Mouse (Mus musculus) neural tube, embryonic 11.5 days (tissue): ENCODE measurements around the gene Slc25a51. TPM values are rescaled to one million over a fixed set of nuclear protein-coding genes. Genes with fewer than 3 reads are reported as not detected.
A peak's percentile ranks its signal among the peaks of the same experiment; 100 is the strongest.

Source experiments
- ATAC-seq: fragments of 200-750 bp; cut with Nextera tagmentation; 2 replicates; pipeline ENCODE4 v1.8.0; 2017; ENCODE audit warnings: moderate number of reproducible peaks, mild to moderate bottlenecking, moderate TSS enrichment, moderate library complexity; ENCODE audit not compliant: insufficient read depth, low FRiP score, low TSS enrichment
- DNase-seq: peaks from one replicate; pipeline ENCODE4 v3.0.0-alpha.2; 2015; ENCODE audit warnings: low spot score
- H3K27ac ChIP-seq: fragments of 300-500 bp; sonication (generic); 2 replicates; pipeline ENCODE4 v1.5.1; 2014; ENCODE audit warnings: low read depth, mild to moderate bottlenecking, low read length
- H3K27me3 ChIP-seq: fragments of 300-500 bp; sonication (generic); 2 replicates; pipeline ENCODE4 v1.6.1; 2014; ENCODE audit warnings: mild to moderate bottlenecking, low read length, mixed read lengths; ENCODE audit not compliant: control insufficient read depth, insufficient read depth
- H3K36me3 ChIP-seq: fragments of 300-500 bp; sonication (generic); 2 replicates; pipeline ENCODE4 v1.6.1; 2014; ENCODE audit warnings: mild to moderate bottlenecking, low read length, moderate library complexity, mixed read lengths; ENCODE audit not compliant: control insufficient read depth, insufficient read depth
- H3K4me1 ChIP-seq: fragments of 300-500 bp; sonication (generic); 2 replicates; pipeline ENCODE4 v1.6.1; 2014; ENCODE audit warnings: low read length, mixed read lengths; ENCODE audit not compliant: control insufficient read depth, insufficient read depth
- H3K4me2 ChIP-seq: fragments of 300-500 bp; sonication (generic); 2 replicates; pipeline ENCODE4 v1.6.1; 2014; ENCODE audit warnings: low read depth, mild to moderate bottlenecking, moderate library complexity
- H3K4me3 ChIP-seq: fragments of 300-500 bp; sonication (generic); 2 replicates; pipeline ENCODE4 v1.5.1; 2014; ENCODE audit warnings: low read depth, low read length
- H3K9ac ChIP-seq: fragments of 300-500 bp; sonication (generic); 2 replicates; pipeline ENCODE4 v1.6.1; 2014; ENCODE audit warnings: mild to moderate bottlenecking, low read length
- H3K9me3 ChIP-seq: fragments of 300-500 bp; sonication (generic); 2 replicates; pipeline ENCODE4 v1.6.1; 2016; ENCODE audit warnings: low read length; ENCODE audit not compliant: control insufficient read depth
- WGBS: fragments of 180-500 bp; shearing (Covaris S2); extraction: QIAGEN DNeasy Blood & Tissue Kit; methylation state at CpG from one replicate; pipeline ENCODE4 v1.1.7; 2014; 5-methylcytosine and 5-hydroxymethylcytosine counted together
- polyA plus RNA-seq: library from polyadenylated mRNA; unstranded; fragments of >200 nt; fragmentation: Nextera tagmentation; extraction: Ambion mirVana; gene quantifications from 2 replicates; pipeline ENCODE4 v1.2.1, GENCODE M21; 2014

The Slc25a51 gene
- polyA plus RNA-seq, 1 experiment from 2014 or later = 72.7 TPM

GRCm38 (mm10) chr4:45409270-45409669 is 704 bp upstream of the Slc25a51 start:
- WGBS = under 1% methylated on average over 10 of the region's 10 CpGs
- H3K27ac ChIP-seq = 0 out of 2 replicates have a peak overlapping the region, but pooled peaks have one; percentile 93
- 0 out of 2 replicates have a peak, but pooled peaks have one; percentile 8 for ATAC-seq

DNA sequence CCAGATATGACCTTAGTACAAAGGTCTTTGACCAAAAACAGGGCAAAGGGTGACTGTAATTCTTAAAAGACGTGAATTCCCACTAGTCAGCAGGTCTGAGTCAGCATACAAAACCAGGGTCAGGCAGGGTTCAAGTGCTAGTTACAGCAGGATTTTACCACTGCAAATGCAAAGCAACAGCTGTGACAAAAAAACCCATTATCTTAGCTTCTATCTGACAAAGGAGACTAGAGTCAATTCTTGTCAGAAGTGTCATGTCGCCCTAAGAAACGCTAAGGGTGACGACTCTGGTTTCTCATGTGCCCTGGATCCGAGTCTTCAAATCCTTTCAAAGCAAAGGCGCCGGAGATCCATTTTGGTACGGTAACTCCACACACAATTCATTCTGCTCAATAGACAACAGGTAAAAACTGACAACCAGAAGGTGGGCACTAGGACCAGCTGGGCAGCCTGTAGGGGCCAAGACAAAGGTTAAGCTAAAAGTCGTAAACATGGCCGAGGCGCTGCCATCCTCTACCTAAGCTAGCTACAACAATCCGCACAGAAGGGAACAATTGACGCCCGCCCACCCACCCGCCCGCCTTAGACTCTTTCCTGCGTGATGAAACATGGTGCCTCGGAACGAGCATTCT is 747 bp downstream of the Slc25a51 start:
- 2% methylated on average over 19 of the region's 19 CpGs for WGBS
- Histone ChIP-seq H3K27ac (peak overlapping the region; percentile 93), H3K4me3 (peak overlapping the region; percentile 96), H3K4me1 (peaks cover 18% of the 10 kb centered on the region), H3K36me3 (peaks cover under 1% of the 10 kb centered on the region; the same call in 1 of the 2 replicates), H3K27me3 (no peaks in the 10 kb centered on the region), H3K4me2 (peak overlapping the region; percentile 74), H3K9ac (peak overlapping the region; percentile 96), H3K9me3 (no peaks in the 10 kb centered on the region)
- DNase-seq (peak; percentile 38), ATAC-seq (no peak)

More at GRCm38 (mm10) chr4:45409270-45409669, 704 bp upstream of the Slc25a51 start:
- H3K9ac ChIP-seq = peak overlapping the region; percentile 96
- no peaks in the 10 kb centered on the region for H3K9me3 ChIP-seq
- peak; percentile 60 for DNase-seq
- peak overlapping the region; percentile 74 for H3K4me2 ChIP-seq
- no peaks in the 10 kb centered on the region for H3K27me3 ChIP-seq
- H3K4me1 ChIP-seq = peaks cover 18% of the 10 kb centered on the region
- H3K36me3 ChIP-seq = no peaks in the 10 kb centered on the region
- H3K4me3 ChIP-seq = peak overlapping the region; percentile 96

- Histone ChIP-seq H3K27me3 (no peaks in the 10 kb centered on the region), H3K36me3 (peaks cover 4% of the 10 kb centered on the region; the same call in 1 of the 2 replicates), H3K27ac (no peak overlapping the region), H3K9ac (peak overlapping the region; percentile 96; the same call in 1 of the 2 replicates), H3K9me3 (no peaks in the 10 kb centered on the region), H3K4me3 (peak overlapping the region; percentile 96), H3K4me2 (peak overlapping the region; percentile 74), H3K4me1 (peaks cover 18% of the 10 kb centered on the region)
- no peak for DNase-seq
- no peak for ATAC-seq
- WGBS = 59% methylated on average over 5 of the region's 5 CpGs
Measured at GRCm38 (mm10) chr4:45407001-45407702, 1.4 kb downstream of the Slc25a51 start.

DNA sequence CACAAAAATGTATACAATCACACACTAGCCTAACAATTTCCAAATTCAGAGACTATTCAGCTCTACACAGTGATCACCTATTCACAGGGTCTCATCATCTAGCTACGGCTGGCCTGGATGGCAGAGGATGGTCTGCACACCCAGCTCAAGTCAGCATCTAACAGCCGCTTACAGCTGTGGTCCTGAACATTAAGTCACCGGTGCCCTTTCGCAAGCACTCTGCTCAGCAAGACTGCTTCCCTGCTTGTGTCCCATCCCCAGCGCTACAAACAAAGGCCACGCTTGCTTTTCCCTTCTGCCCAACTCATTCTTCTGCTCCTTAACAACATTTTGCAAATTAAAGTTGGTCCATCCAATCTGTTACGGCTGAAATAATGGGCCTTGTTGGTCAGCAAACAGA is 2.2 kb downstream of the Slc25a51 start:
- peaks cover 18% of the 10 kb centered on the region for H3K4me1 ChIP-seq
- H3K9ac ChIP-seq = 0 out of 2 replicates have a peak overlapping the region, but pooled peaks have one; percentile 10
- no peak for ATAC-seq

GRCm38 (mm10) chr4:45405315-45405714 is 3.3 kb downstream of the Slc25a51 start:
- WGBS = 66% methylated on average over 7 of the region's 7 CpGs
- DNase-seq = no peak

More for the DNA sequence above, 2.2 kb downstream of the Slc25a51 start:
- H3K4me3 ChIP-seq = peak overlapping the region; percentile 16; the same call in 1 of the 2 replicates
- no peaks in the 10 kb centered on the region for H3K9me3 ChIP-seq
- 69% methylated on average over 7 of the region's 7 CpGs for WGBS
- H3K36me3 ChIP-seq = peaks cover 4% of the 10 kb centered on the region; the same call in 1 of the 2 replicates
- no peak for DNase-seq
- peak overlapping the region; percentile 74 for H3K4me2 ChIP-seq
- no peaks in the 10 kb centered on the region for H3K27me3 ChIP-seq
- no peak overlapping the region for H3K27ac ChIP-seq

DNA sequence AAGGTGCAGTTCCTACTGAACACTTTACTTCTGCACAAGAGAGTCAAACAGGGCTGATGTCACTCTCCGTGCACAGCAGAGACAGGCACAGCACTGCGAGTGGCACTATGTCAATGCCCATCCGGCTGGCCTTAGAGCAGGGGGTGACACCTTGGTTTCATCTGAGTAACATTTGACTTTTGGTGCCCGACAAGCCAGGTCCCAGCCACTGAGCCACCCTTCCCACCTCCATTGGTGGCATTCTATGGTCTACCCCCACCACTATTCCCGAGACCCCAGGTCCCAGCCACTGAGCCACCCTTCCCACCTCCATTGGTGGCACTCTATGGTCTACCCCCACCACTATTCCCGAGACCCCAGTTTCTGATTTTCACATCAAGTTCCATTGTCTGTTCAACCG is 4.5 kb downstream of the Slc25a51 start:
- no peak overlapping the region for H3K4me3 ChIP-seq
- DNase-seq = no peak

More at GRCm38 (mm10) chr4:45405315-45405714, 3.3 kb downstream of the Slc25a51 start:
- Histone ChIP-seq H3K27ac (no peak overlapping the region), H3K36me3 (peaks cover 5% of the 10 kb centered on the region; the same call in 1 of the 2 replicates), H3K4me3 (no peak overlapping the region), H3K9me3 (no peaks in the 10 kb centered on the region), H3K4me2 (no peak overlapping the region), H3K27me3 (no peaks in the 10 kb centered on the region), H3K9ac (no peak overlapping the region), H3K4me1 (peaks cover 18% of the 10 kb centered on the region)
- ATAC-seq = no peak

DNA sequence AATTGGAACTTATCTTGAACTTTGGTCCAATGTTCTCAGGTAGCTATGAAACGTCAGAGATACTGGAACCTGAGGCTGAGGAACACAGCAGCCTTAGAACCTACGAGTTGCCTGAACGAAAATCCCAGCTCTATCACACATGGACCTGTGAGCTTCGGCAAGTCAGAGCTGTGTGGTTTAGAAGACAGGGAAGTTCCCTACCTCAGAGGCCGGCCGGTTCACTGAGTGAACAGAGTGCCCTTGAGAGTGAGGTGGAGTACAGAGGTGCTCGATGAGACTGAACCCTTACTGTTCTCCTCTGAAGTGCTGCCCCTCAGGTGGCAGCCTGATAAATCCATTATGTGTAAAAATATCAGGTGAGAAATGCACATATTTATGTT is 5.1 kb downstream of the Slc25a51 start:
- 90% methylated on average over 7 of the region's 7 CpGs for WGBS
- Histone ChIP-seq H3K36me3 (peaks cover 13% of the 10 kb centered on the region), H3K27ac (no peak overlapping the region), H3K4me3 (no peak overlapping the region), H3K4me1 (peaks cover 14% of the 10 kb centered on the region), H3K9ac (no peak overlapping the region), H3K9me3 (no peaks in the 10 kb centered on the region), H3K27me3 (no peaks in the 10 kb centered on the region), H3K4me2 (no peak overlapping the region)
- no peak for DNase-seq
- ATAC-seq = no peak

More for the DNA sequence above, 4.5 kb downstream of the Slc25a51 start:
- H3K27me3 ChIP-seq = no peaks in the 10 kb centered on the region
- H3K4me1 ChIP-seq = peaks cover 15% of the 10 kb centered on the region
- ATAC-seq = no peak
- H3K9ac ChIP-seq = no peak overlapping the region
- no peak overlapping the region for H3K27ac ChIP-seq
- peaks cover 10% of the 10 kb centered on the region for H3K36me3 ChIP-seq
- H3K9me3 ChIP-seq = no peaks in the 10 kb centered on the region
- 94% methylated on average over 7 of the region's 7 CpGs for WGBS
- H3K4me2 ChIP-seq = no peak overlapping the region

DNA sequence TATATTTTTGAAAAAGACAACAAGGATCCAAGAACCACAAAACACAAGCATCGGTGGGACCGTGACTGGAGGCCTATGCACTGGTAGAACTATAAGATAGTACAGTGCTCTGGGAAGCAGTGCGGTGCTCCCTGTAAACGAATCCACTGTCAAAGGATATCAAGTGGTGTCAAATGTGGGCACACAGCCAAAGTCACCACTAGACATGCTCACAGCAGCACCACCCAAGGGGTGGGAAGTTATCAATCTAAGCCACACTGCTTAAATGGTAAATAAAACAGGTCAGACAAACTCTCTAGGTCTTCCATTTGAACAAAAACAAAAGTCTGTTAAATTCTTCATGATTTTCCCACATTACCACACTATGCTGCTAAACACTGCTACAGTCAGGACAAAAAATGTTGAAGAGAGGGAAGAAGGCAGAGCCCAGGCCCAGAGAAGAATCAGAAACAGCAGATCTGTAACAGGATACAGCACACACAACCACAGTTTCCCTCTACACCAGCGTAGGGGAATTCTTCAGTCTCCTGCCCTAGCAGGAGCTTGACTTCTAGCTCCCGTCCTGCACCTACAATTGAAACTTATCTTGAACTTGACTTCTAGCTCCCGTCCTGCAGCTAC is 5.6 kb downstream of the Slc25a51 start:
- ATAC-seq (no peak), DNase-seq (no peak)
- 91% methylated on average over 7 of the region's 7 CpGs for WGBS
- no peak overlapping the region for H3K4me3 ChIP-seq
- peaks cover 14% of the 10 kb centered on the region for H3K4me1 ChIP-seq
- peaks cover 13% of the 10 kb centered on the region for H3K36me3 ChIP-seq
- no peak overlapping the region for H3K9ac ChIP-seq
- no peaks in the 10 kb centered on the region for H3K9me3 ChIP-seq
- H3K27ac ChIP-seq = no peak overlapping the region
- no peak overlapping the region for H3K4me2 ChIP-seq
- no peaks in the 10 kb centered on the region for H3K27me3 ChIP-seq
